Mouse (Mus musculus): ENCODE data around the gene Eno1. TPM values are rescaled to one million over a fixed set of nuclear protein-coding genes. Genes with fewer than 3 reads are reported as not detected.
A peak's percentile ranks its signal among the peaks of the same experiment; 100 is the strongest.
"Not testable (repeated sequence)": the region's sequence is repeated elsewhere in the genome, so short reads cannot be mapped to it uniquely, and the experiment has no call there.

The Eno1 gene
- polyA plus RNA-seq, 1 experiment from 2014 or later = 1,431 TPM

DNA sequence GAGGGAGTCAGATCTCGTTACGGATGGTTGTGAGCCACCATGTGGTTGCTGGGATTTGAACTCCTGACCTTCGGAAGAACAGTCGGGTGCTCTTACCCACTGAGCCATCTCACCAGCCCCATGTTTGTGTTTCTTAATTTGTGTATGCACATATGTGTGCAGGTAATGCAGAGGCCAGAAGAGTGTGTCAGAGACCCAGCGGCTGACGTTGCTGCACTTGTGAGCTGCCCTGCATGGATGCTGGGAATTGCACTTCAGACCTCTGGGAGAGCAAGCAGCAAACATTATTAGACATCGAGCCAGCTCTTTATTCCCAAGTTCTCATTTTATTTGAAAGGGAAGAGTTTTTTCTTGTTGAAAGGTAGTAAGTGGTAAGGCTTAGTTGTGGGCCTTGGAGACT is 42.8 kb downstream of the Eno1 start:
- not testable (repeated sequence) for H3K9ac ChIP-seq; ATAC-seq (ENCODE audit: low FRiP score, low read depth); H3K27me3 ChIP-seq (replicated peaks); H3K27ac ChIP-seq; H3K36me3 ChIP-seq; H3K9me3 ChIP-seq; H3K4me2 ChIP-seq (replicated peaks); H3K4me3 ChIP-seq
- WGBS = 79% methylated on average over 7 of the region's 7 CpGs
- peaks cover 15% of the 10 kb centered on the region for H3K4me1 ChIP-seq

DNA sequence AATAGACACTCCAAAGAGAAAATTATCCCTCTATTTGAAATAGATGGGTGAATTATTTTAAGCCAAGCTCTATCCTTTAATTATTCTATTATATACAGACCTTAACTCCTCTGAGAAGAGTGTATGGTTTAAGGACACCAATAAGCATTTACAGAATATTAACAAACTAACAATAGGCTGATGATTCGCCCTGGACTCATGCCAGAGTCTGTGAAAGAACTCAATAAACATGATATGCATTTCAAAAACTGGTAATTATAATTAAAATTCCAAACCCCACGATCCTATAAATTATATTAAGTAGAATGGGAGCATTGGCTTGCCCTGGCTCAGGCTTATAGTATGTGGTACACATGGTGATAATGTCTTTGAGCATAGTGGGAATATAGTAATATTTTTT is 43.5 kb downstream of the Eno1 start:
- Histone ChIP-seq H3K9ac (no peak overlapping the region), H3K4me2 (replicated peaks) (no peak overlapping the region), H3K27me3 (replicated peaks) (no peaks in the 10 kb centered on the region), H3K9me3 (no peaks in the 10 kb centered on the region), H3K4me1 (peaks cover 15% of the 10 kb centered on the region), H3K27ac (no peak overlapping the region), H3K36me3 (no peaks in the 10 kb centered on the region), H3K4me3 (no peak overlapping the region)
- WGBS = 72% methylated on average over 2 of the region's 2 CpGs
- no peak for ATAC-seq (ENCODE audit: low FRiP score, low read depth)

GRCm38 (mm10) chr4:150280459-150280858 is 43.9 kb downstream of the Eno1 start:
- WGBS = 34% methylated on average over 4 of the region's 4 CpGs
- peaks cover 15% of the 10 kb centered on the region for H3K4me1 ChIP-seq
- no peak for ATAC-seq (ENCODE audit: low FRiP score, low read depth)
- H3K9ac ChIP-seq = no peak overlapping the region
- no peak overlapping the region for H3K27ac ChIP-seq
- no peaks in the 10 kb centered on the region for H3K27me3 ChIP-seq (replicated peaks)
- H3K9me3 ChIP-seq = no peaks in the 10 kb centered on the region
- no peaks in the 10 kb centered on the region for H3K36me3 ChIP-seq
- peak overlapping the region; percentile 64 for H3K4me2 ChIP-seq (replicated peaks)
- H3K4me3 ChIP-seq = no peak overlapping the region

DNA sequence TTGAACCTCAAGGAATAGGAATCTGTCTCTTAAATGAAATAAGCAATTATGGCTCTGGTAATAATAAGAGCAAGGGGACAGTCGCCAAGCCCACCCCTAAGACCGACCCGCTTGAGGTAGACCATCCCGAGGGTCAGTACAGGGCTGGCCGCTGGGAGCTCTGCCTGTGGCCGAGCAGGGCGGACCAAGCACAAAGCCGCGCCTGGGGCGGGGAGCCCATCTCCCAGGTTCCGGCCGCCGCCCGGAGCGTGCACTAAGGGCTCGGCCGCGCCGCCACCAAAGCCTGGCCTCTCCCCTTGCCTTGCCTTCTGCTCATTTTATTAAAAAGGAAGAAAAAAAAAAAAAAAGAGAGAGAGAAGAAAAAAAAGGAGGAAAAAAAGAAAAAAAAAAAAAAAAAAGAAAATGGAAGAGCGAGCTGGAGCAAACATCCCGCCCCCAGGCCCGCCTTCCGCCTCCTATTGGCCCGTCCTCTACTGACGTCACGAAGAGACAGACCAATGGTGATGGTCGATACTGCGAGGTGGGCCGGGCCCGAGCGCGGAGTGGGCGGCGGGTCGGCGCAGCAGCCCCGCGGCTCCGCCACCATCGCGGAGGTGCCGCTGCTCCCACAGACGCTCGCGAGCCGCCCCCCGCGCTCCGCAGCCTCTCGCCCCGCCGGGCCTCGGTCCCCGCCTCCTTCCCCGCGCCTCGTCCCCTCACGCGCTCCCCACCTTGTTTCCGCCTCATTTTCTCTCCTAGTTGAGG is 44.7 kb downstream of the Eno1 start, which contains the start of gene Rere:
Gene Rere (plus strand): TSS at position 629 of the 744 bp plus-strand sequence.
- H3K4me2 ChIP-seq (replicated peaks) = peak within 1 kb of the TSS; percentile 75
- H3K9me3 ChIP-seq = no peaks in the 10 kb centered on the region
- peak within 1 kb of the TSS; percentile 99 for H3K4me3 ChIP-seq
- H3K27ac ChIP-seq = peak within 1 kb of the TSS; percentile 96
- peak; percentile 97 for ATAC-seq (ENCODE audit: low FRiP score, low read depth)
- no peaks in the 10 kb centered on the region for H3K27me3 ChIP-seq (replicated peaks)
- H3K4me1 ChIP-seq = peaks cover 15% of the 10 kb centered on the region
- peak within 1 kb of the TSS; percentile 99 for H3K9ac ChIP-seq
- no peaks in the 10 kb centered on the region for H3K36me3 ChIP-seq
- WGBS = under 1% methylated on average over 59 of the region's 60 CpGs

- WGBS = 1% methylated on average over 50 of the region's 50 CpGs
- peak overlapping the region; percentile 75 for H3K4me2 ChIP-seq (replicated peaks)
- peak overlapping the region; percentile 99 for H3K4me3 ChIP-seq
- H3K9me3 ChIP-seq = no peaks in the 10 kb centered on the region
- peak overlapping the region; percentile 99 for H3K9ac ChIP-seq
- peak overlapping the region; percentile 84 for H3K27ac ChIP-seq
- peak; percentile 43; the same call in 1 of the 2 replicates for ATAC-seq (ENCODE audit: low FRiP score, low read depth)
- H3K4me1 ChIP-seq = peaks cover 17% of the 10 kb centered on the region
- no peaks in the 10 kb centered on the region for H3K27me3 ChIP-seq (replicated peaks)
- no peaks in the 10 kb centered on the region for H3K36me3 ChIP-seq
Measured at GRCm38 (mm10) chr4:150281891-150282630, 45.5 kb downstream of the Eno1 start.

DNA sequence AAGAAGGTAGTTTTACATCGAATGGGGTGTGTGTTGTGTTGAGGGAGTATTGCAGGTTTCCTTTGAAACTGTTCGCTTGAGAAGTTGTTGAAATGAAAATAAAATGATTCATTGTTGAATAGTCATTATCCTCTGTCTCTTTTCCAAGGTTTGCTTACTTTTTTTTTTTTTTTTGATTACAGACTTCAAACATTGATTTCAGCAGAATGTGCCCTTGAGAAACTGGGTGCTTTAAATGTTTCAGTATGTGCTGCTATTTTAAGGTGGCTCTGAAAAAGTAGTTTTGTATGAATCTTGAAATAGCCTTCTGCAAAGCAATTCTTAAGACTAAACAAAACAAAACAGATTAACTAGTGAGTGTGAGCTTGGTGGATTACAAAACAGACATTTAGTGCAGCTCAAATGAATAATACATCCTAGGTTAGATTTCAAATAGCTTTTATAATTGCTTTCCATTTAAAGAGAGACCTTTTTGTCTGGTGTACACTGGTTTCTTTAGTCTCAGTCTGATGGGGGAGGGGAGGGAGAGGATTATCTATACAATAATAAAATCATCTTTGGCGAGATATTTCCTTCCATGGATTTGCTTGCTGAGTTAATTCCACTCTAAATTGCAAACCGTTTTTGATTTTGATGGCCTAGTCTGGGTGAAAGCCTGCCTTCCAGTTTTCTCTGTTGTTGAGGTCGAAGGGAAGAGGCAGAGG is 46.3 kb downstream of the Eno1 start:
- H3K27me3 ChIP-seq (replicated peaks) = no peaks in the 10 kb centered on the region
- no peaks in the 10 kb centered on the region for H3K9me3 ChIP-seq
- H3K9ac ChIP-seq = peak overlapping the region; percentile 99
- peaks cover 17% of the 10 kb centered on the region for H3K4me1 ChIP-seq
- H3K4me3 ChIP-seq = peak overlapping the region; percentile 99
- no peak for ATAC-seq (ENCODE audit: low FRiP score, low read depth)
- 4% methylated on average over 5 of the region's 5 CpGs for WGBS
- H3K27ac ChIP-seq = peak overlapping the region; percentile 84
- no peaks in the 10 kb centered on the region for H3K36me3 ChIP-seq
- peak overlapping the region; percentile 75 for H3K4me2 ChIP-seq (replicated peaks)

DNA sequence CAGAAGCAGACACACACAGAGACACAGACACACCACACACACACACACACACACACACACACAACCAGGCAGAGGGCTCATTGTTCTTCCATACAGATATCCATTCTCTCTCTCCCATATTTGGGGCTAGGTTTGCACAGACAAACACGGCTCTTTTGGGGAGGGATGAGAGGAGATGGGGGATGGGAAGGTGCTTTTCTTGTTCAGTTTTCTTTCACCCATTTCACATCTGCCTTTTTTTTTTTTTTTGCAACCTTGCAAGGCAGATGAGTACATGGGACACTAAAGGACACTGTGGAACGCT is 46.8 kb downstream of the Eno1 start:
- Histone ChIP-seq H3K27ac (peak overlapping the region; percentile 66), H3K4me2 (replicated peaks) (peak overlapping the region; percentile 75), H3K27me3 (replicated peaks) (no peaks in the 10 kb centered on the region), H3K9me3 (no peaks in the 10 kb centered on the region), H3K4me1 (peaks cover 18% of the 10 kb centered on the region), H3K4me3 (peak overlapping the region; percentile 99), H3K9ac (peak overlapping the region; percentile 99), H3K36me3 (no peaks in the 10 kb centered on the region)
- 20% methylated on average over 2 of the region's 2 CpGs for WGBS
- no peak for ATAC-seq (ENCODE audit: low FRiP score, low read depth)

DNA sequence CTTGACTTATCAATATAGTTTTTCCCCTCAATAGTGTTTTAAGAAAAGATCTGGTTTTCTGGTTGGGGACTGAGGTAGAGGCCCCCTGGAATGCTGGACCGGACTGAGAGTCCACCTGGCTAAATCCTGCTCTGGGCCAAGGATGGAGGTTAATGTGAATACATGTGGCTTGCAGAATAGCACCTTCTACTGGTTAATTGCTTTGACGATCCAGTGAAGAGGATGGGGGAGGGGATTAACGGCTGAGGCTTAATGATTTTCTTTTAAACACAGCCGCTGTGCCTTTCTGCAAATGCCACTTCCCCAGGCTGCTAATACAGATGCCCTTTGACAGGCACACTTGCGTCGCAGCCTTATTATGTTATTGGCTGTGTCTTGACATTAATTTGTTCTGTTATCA is 47.5 kb downstream of the Eno1 start:
- no peaks in the 10 kb centered on the region for H3K27me3 ChIP-seq (replicated peaks)
- peak overlapping the region; percentile 99 for H3K4me3 ChIP-seq
- H3K9me3 ChIP-seq = no peaks in the 10 kb centered on the region
- no peak overlapping the region for H3K27ac ChIP-seq
- no peaks in the 10 kb centered on the region for H3K36me3 ChIP-seq
- 2% methylated on average over 6 of the region's 6 CpGs for WGBS
- H3K9ac ChIP-seq = peak overlapping the region; percentile 99
- ATAC-seq (ENCODE audit: low FRiP score, low read depth) = no peak
- H3K4me2 ChIP-seq (replicated peaks) = peak overlapping the region; percentile 75
- H3K4me1 ChIP-seq = peaks cover 25% of the 10 kb centered on the region

DNA sequence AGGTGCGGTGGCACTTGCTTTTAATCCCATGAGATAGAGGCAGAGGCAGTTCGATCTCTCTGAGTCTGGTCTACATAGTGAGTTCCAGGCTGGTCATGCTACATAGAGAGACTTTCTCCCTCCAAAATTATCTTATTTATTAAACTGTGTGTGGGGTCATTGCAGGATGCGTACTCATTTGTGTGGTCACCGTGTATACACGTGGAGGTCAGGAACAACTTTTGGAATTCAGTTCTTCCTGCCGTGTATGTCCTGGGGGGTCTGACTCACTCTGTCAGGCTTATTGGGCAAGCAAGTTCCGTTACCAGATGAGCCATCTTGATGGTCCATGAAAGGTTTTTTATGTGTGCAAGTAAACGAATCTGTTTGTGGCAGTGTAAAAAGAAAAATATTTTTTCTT is 50.5 kb downstream of the Eno1 start:
- Histone ChIP-seq H3K4me2 (replicated peaks) (no peak overlapping the region), H3K36me3 (peaks cover 10% of the 10 kb centered on the region; the same call in 1 of the 2 replicates), H3K4me1 (peaks cover 25% of the 10 kb centered on the region), H3K9me3 (0 out of 2 replicates have a peak, but pooled peaks cover 5% of the 10 kb centered on the region), H3K27me3 (replicated peaks) (no peaks in the 10 kb centered on the region), H3K9ac (no peak overlapping the region), H3K4me3 (no peak overlapping the region), H3K27ac (no peak overlapping the region)
- WGBS = 91% methylated on average over 8 of the region's 8 CpGs
- ATAC-seq (ENCODE audit: low FRiP score, low read depth) = no peak

GRCm38 (mm10) chr4:150287463-150287862 is 50.9 kb downstream of the Eno1 start:
- H3K27me3 ChIP-seq (replicated peaks); H3K27ac ChIP-seq; H3K9me3 ChIP-seq; H3K9ac ChIP-seq; H3K4me2 ChIP-seq (replicated peaks); H3K4me3 ChIP-seq; H3K36me3 ChIP-seq; ATAC-seq (ENCODE audit: low FRiP score, low read depth): not testable (repeated sequence)
- WGBS = 84% methylated on average over 1 of the region's 1 CpGs
- H3K4me1 ChIP-seq = peaks cover 25% of the 10 kb centered on the region

DNA sequence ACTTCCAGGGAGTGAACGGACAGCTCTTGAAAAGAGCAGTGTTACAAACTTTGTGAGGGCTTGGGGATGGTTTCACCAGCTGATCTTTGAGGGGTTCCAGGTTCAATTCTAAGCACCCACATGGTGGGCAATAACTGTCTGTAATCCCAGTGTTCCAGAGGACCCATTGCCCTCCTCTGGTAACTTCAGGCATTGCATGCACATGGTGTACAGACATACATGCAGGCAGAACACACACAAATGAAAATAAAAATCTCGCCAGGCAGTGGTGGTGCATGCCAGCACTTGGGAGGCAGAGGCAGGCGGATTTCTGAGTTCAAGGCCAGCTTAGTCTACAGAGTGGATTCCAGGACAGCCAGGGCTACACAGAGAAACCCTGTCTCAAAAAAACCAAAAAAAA is 55.4 kb downstream of the Eno1 start:
- H3K4me1 ChIP-seq = peaks cover 14% of the 10 kb centered on the region
- H3K27ac ChIP-seq = no peak overlapping the region
- 100% methylated on average over 3 of the region's 3 CpGs for WGBS
- H3K27me3 ChIP-seq (replicated peaks) = no peaks in the 10 kb centered on the region
- H3K4me3 ChIP-seq = no peak overlapping the region
- 0 out of 2 replicates have a peak, but pooled peaks cover 5% of the 10 kb centered on the region for H3K9me3 ChIP-seq
- H3K4me2 ChIP-seq (replicated peaks) = no peak overlapping the region
- peaks cover 10% of the 10 kb centered on the region; the same call in 1 of the 2 replicates for H3K36me3 ChIP-seq
- no peak overlapping the region for H3K9ac ChIP-seq
- ATAC-seq (ENCODE audit: low FRiP score, low read depth) = no peak

GRCm38 (mm10) chr4:150294870-150295269 is 58.3 kb downstream of the Eno1 start:
- ATAC-seq (ENCODE audit: low FRiP score, low read depth) = no peak
- Histone ChIP-seq H3K27me3 (replicated peaks) (no peaks in the 10 kb centered on the region), H3K4me2 (replicated peaks) (no peak overlapping the region), H3K9ac (no peak overlapping the region), H3K9me3 (0 out of 2 replicates have a peak, but pooled peaks cover 5% of the 10 kb centered on the region), H3K27ac (no peak overlapping the region), H3K4me1 (no peaks in the 10 kb centered on the region), H3K36me3 (peaks cover 10% of the 10 kb centered on the region; the same call in 1 of the 2 replicates), H3K4me3 (no peak overlapping the region)
- 93% methylated on average over 7 of the region's 7 CpGs for WGBS
